Mouse (Mus musculus) lung, embryonic 16.5 days (tissue): ENCODE data around the gene Map3k6. TPM values are rescaled to one million over a fixed set of nuclear protein-coding genes. Genes with fewer than 3 reads are reported as not detected.

Experiments used
- ATAC-seq: fragments of 200-750 bp; cut with Nextera tagmentation; 2 replicates; pipeline ENCODE4 v1.8.0; 2017; ENCODE audit warnings: low read depth, mild to moderate bottlenecking, moderate library complexity
- H3K27ac ChIP-seq: fragments of 300-500 bp; sonication (generic); 2 replicates; pipeline ENCODE4 v1.5.1; 2014; ENCODE audit warnings: mild to moderate bottlenecking, control low read depth, low read length
- H3K27me3 ChIP-seq: fragments of 300-500 bp; sonication (generic); 2 replicates; pipeline ENCODE4 v1.6.1; 2014; ENCODE audit warnings: low read depth, low read length, mixed read lengths; ENCODE audit not compliant: control insufficient read depth, insufficient read depth
- H3K36me3 ChIP-seq: fragments of 300-500 bp; sonication (generic); 2 replicates; pipeline ENCODE4 v1.6.1; 2014; ENCODE audit warnings: low read length; ENCODE audit not compliant: control insufficient read depth, insufficient read depth
- H3K4me1 ChIP-seq: fragments of 300-500 bp; sonication (generic); replicated peaks from 2 replicates; pipeline ENCODE4 v1.6.1; 2014; ENCODE audit warnings: low read length, mixed read lengths; ENCODE audit not compliant: control insufficient read depth, insufficient read depth
- H3K4me2 ChIP-seq: fragments of 300-500 bp; sonication (generic); 2 replicates; pipeline ENCODE4 v1.6.1; 2014; ENCODE audit warnings: low read depth, low read length, control low read depth
- H3K4me3 ChIP-seq: fragments of 300-500 bp; sonication (generic); 2 replicates; pipeline ENCODE4 v1.5.1; 2014; ENCODE audit warnings: mild to moderate bottlenecking, low read length, control low read depth
- H3K9ac ChIP-seq: fragments of 300-500 bp; sonication (generic); 2 replicates; pipeline ENCODE4 v1.6.1; 2014; ENCODE audit warnings: low read length, control low read depth
- H3K9me3 ChIP-seq: fragments of 300-500 bp; sonication (generic); 2 replicates; pipeline ENCODE4 v1.6.1; 2016; ENCODE audit warnings: low read length; ENCODE audit not compliant: control insufficient read depth
- WGBS: fragments of 180-500 bp; shearing (Covaris S2); extraction: QIAGEN DNeasy Blood & Tissue Kit; methylation state at CpG from one replicate; pipeline ENCODE4 v1.1.7; 2014; 5-methylcytosine and 5-hydroxymethylcytosine counted together
- polyA plus RNA-seq: library from polyadenylated mRNA; unstranded; fragments of >200 nt; fragmentation: Nextera tagmentation; extraction: Ambion mirVana; gene quantifications from 2 replicates; pipeline ENCODE4 v1.2.1, GENCODE M21; 2015

Map3k6 gene
- polyA plus RNA-seq, 1 experiment from 2014 or later = 4.2 TPM

- H3K4me3 ChIP-seq = no peak overlapping the region
- ATAC-seq = no peak
- WGBS = 68% methylated on average over 10 of the region's 10 CpGs
These were observed 14.5 kb upstream of the Map3k6 start for GRCm38 (mm10) chr4:133226073-133226472.

GRCm38 (mm10) chr4:133227636-133228035 is 13.0 kb upstream of the Map3k6 start:
- Histone ChIP-seq H3K27me3 (no peaks in the 10 kb centered on the region), H3K27ac (no peak overlapping the region), H3K9ac (no peak overlapping the region), H3K4me3 (no peak overlapping the region), H3K4me2 (no peak overlapping the region), H3K36me3 (no peaks in the 10 kb centered on the region), H3K9me3 (no peaks in the 10 kb centered on the region), H3K4me1 (peaks cover 4% of the 10 kb centered on the region)
- WGBS = 70% methylated on average over 8 of the region's 8 CpGs
- ATAC-seq = no peak

More at GRCm38 (mm10) chr4:133226073-133226472, 14.5 kb upstream of the Map3k6 start:
- no peaks in the 10 kb centered on the region for H3K36me3 ChIP-seq
- no peaks in the 10 kb centered on the region for H3K9me3 ChIP-seq
- no peak overlapping the region for H3K4me2 ChIP-seq
- H3K27ac ChIP-seq = no peak overlapping the region
- H3K9ac ChIP-seq = no peak overlapping the region
- H3K27me3 ChIP-seq = peaks cover 4% of the 10 kb centered on the region; the same call in 1 of the 2 replicates
- H3K4me1 ChIP-seq = peaks cover 4% of the 10 kb centered on the region

GRCm38 (mm10) chr4:133229582-133229981 is 11.0 kb upstream of the Map3k6 start:
- WGBS = 82% methylated on average over 8 of the region's 8 CpGs

GRCm38 (mm10) chr4:133233285-133233976 is 7.2 kb upstream of the Map3k6 start:
- no peak overlapping the region for H3K4me2 ChIP-seq
- H3K36me3 ChIP-seq = no peaks in the 10 kb centered on the region
- H3K9ac ChIP-seq = no peak overlapping the region
- no peaks in the 10 kb centered on the region for H3K9me3 ChIP-seq
- no peak overlapping the region for H3K27ac ChIP-seq
- 21% methylated on average over 10 of the region's 10 CpGs for WGBS
- H3K27me3 ChIP-seq = 0 out of 2 replicates have a peak, but pooled peaks cover 4% of the 10 kb centered on the region
- no peaks in the 10 kb centered on the region for H3K4me1 ChIP-seq
- ATAC-seq = 0 out of 2 replicates have a peak, but pooled peaks have one; percentile 44
- H3K4me3 ChIP-seq = no peak overlapping the region

More at GRCm38 (mm10) chr4:133229582-133229981, 11.0 kb upstream of the Map3k6 start:
- H3K9me3 ChIP-seq = no peaks in the 10 kb centered on the region
- no peaks in the 10 kb centered on the region for H3K4me1 ChIP-seq
- H3K9ac ChIP-seq = no peak overlapping the region
- no peaks in the 10 kb centered on the region for H3K27me3 ChIP-seq
- no peak overlapping the region for H3K4me2 ChIP-seq
- no peak overlapping the region for H3K27ac ChIP-seq
- no peak overlapping the region for H3K4me3 ChIP-seq
- no peak for ATAC-seq
- H3K36me3 ChIP-seq = no peaks in the 10 kb centered on the region

GRCm38 (mm10) chr4:133234771-133235170 is 5.8 kb upstream of the Map3k6 start:
- Histone ChIP-seq H3K27ac (no peak overlapping the region), H3K4me1 (no peaks in the 10 kb centered on the region), H3K4me3 (no peak overlapping the region), H3K9ac (no peak overlapping the region), H3K9me3 (no peaks in the 10 kb centered on the region), H3K27me3 (0 out of 2 replicates have a peak, but pooled peaks cover 4% of the 10 kb centered on the region), H3K36me3 (no peaks in the 10 kb centered on the region), H3K4me2 (no peak overlapping the region)
- 49% methylated on average over 5 of the region's 5 CpGs for WGBS
- no peak for ATAC-seq

GRCm38 (mm10) chr4:133235415-133235814 is 5.2 kb upstream of the Map3k6 start:
- WGBS = 72% methylated on average over 5 of the region's 5 CpGs
- ATAC-seq = no peak
- no peaks in the 10 kb centered on the region for H3K9me3 ChIP-seq

GRCm38 (mm10) chr4:133237911-133238310 is 2.7 kb upstream of the Map3k6 start:
- no peak for ATAC-seq
- 60% methylated on average over 4 of the region's 4 CpGs for WGBS
- peaks cover 13% of the 10 kb centered on the region for H3K4me1 ChIP-seq
- H3K4me3 ChIP-seq = no peak overlapping the region
- H3K9me3 ChIP-seq = no peaks in the 10 kb centered on the region
- no peaks in the 10 kb centered on the region for H3K36me3 ChIP-seq
- H3K9ac ChIP-seq = no peak overlapping the region
- peaks cover 13% of the 10 kb centered on the region for H3K27me3 ChIP-seq
- no peak overlapping the region for H3K4me2 ChIP-seq
- no peak overlapping the region for H3K27ac ChIP-seq

More at GRCm38 (mm10) chr4:133235415-133235814, 5.2 kb upstream of the Map3k6 start:
- Histone ChIP-seq H3K27me3 (0 out of 2 replicates have a peak, but pooled peaks cover 4% of the 10 kb centered on the region), H3K36me3 (no peaks in the 10 kb centered on the region), H3K27ac (no peak overlapping the region), H3K4me1 (peaks cover 4% of the 10 kb centered on the region), H3K4me2 (no peak overlapping the region), H3K4me3 (no peak overlapping the region), H3K9ac (no peak overlapping the region)

GRCm38 (mm10) chr4:133240934-133241908 is 603 bp downstream of the Map3k6 start:
- under 1% methylated on average over 74 of the region's 78 CpGs for WGBS

GRCm38 (mm10) chr4:133241910-133242309 is 1.3 kb downstream of the Map3k6 start:
- 23% methylated on average over 11 of the region's 11 CpGs for WGBS
- Histone ChIP-seq H3K4me2 (peak overlapping the region; percentile 100), H3K27ac (peak overlapping the region; percentile 42; the same call in 1 of the 2 replicates), H3K27me3 (peaks cover 17% of the 10 kb centered on the region), H3K9ac (peak overlapping the region; percentile 83), H3K4me3 (peak overlapping the region; percentile 73), H3K4me1 (peaks cover 13% of the 10 kb centered on the region), H3K36me3 (no peaks in the 10 kb centered on the region), H3K9me3 (no peaks in the 10 kb centered on the region)
- no peak; the same call in 1 of the 2 replicates for ATAC-seq

More at GRCm38 (mm10) chr4:133240934-133241908, 603 bp downstream of the Map3k6 start:
- peak overlapping the region; percentile 91 for H3K27ac ChIP-seq
- no peaks in the 10 kb centered on the region for H3K9me3 ChIP-seq
- H3K27me3 ChIP-seq = peaks cover 11% of the 10 kb centered on the region
- peak overlapping the region; percentile 73 for H3K4me3 ChIP-seq
- peak; percentile 94 for ATAC-seq
- H3K36me3 ChIP-seq = no peaks in the 10 kb centered on the region
- H3K4me1 ChIP-seq = peaks cover 13% of the 10 kb centered on the region
- peak overlapping the region; percentile 100 for H3K4me2 ChIP-seq
- H3K9ac ChIP-seq = peak overlapping the region; percentile 83
